Mouse (Mus musculus) MEL (cell line): ENCODE measurements around the gene Gm15294. TPM values are rescaled to one million over a fixed set of nuclear protein-coding genes. Genes with fewer than 3 reads are reported as not detected.

ENCODE experiments used
- polyA plus RNA-seq, 2 experiments: library from polyadenylated mRNA; stranded (reverse) in 1 of 2; unstranded in 1 of 2; fragments of >175 nt in 1 of 2; fragments of >200 nt in 1 of 2; gene quantifications; 2 replicates each; pipeline versions ENCODE4 v1.2.1 to v1.2.4; 2012; ENCODE audit warnings: low replicate concordance in 2 of 2, low read depth in 1 of 2; ENCODE audit not compliant: insufficient read length in 2 of 2, insufficient read depth in 1 of 2, missing spikeins in 1 of 2
- total RNA-seq: library from RNA; depleted of rRNA; stranded (reverse); fragments of 300-350 nt; gene quantifications from 2 replicates; pipeline ENCODE4 v1.2.3, GENCODE M21; 2012; rRNA removed

Gm15294 gene
- total and polyA plus RNA-seq, 3 experiments = 0.64 TPM; not detected in 2

Other genes starting within 250 kb of the Gm15294 start
- gene Irs4, start 150.0 kb downstream of the Gm15294 start, total RNA-seq = not detected in 2 replicates
- gene Irs4, start 150.0 kb downstream of the Gm15294 start, polyA plus RNA-seq = not detected